Mouse (Mus musculus) urinary bladder, postnatal 36 days (tissue): ENCODE data around the gene Brdt.

Experiments used
- DNase-seq, 2 experiments: peaks; one replicate each; pipeline ENCODE4 v3.0.0; 2022; ENCODE audit warnings: low spot score in 2 of 2, mixed read lengths in 1 of 2

The Brdt gene

GRCm38 (mm10) chr5:107411326-107411725 lies 80.4 kb downstream of the Brdt start:
- DNase-seq = no peak

GRCm38 (mm10) chr5:107412285-107412684 lies 81.3 kb downstream of the Brdt start:
- no peak for DNase-seq

GRCm38 (mm10) chr5:107415098-107415497 lies 84.1 kb downstream of the Brdt start:
- DNase-seq = no peak

- no peak for DNase-seq
Observed at GRCm38 (mm10) chr5:107421676-107422075, 90.7 kb downstream of the Brdt start.

GRCm38 (mm10) chr5:107431249-107431648 lies 100.3 kb downstream of the Brdt start, which contains the start of gene Lpcat2b:
Gene Lpcat2b (plus strand): TSS chr5:107431549.
- DNase-seq = no peak

GRCm38 (mm10) chr5:107434001-107434400 lies 103.0 kb downstream of the Brdt start:
- no peak for DNase-seq

- no peak for DNase-seq
Observed at GRCm38 (mm10) chr5:107436185-107436584, 105.2 kb downstream of the Brdt start.
